Mouse (Mus musculus): ENCODE measurements around the gene Dlx1. TPM values are rescaled to one million over a fixed set of nuclear protein-coding genes. Genes with fewer than 3 reads are reported as not detected.

Gene Dlx1
- polyA plus RNA-seq, 1 experiment, result 0.43 TPM

GRCm38 (mm10) chr2:71544391-71545285 is 16.7 kb downstream of the Dlx1 start:
- TF ChIP-seq CTCF (IDR thresholded peaks at IDR 0.05; ENCODE audit: insufficient read depth, low read length) (no peak), POLR2A (IDR thresholded peaks at IDR 0.05; ENCODE audit: borderline replicate concordance, extremely low read depth, low read depth, low read length) (no peak)
- peak; percentile 17 for DNase-seq
- Histone ChIP-seq H3K4me3 (replicated peaks; ENCODE audit: extremely low read depth, low read depth, low read length) (no peak overlapping the region), H3K4me1 (ENCODE audit: control insufficient read depth, insufficient read depth, low read length) (peaks cover 12% of the 10 kb centered on the region)
- 4% methylated on average over 61 of the region's 61 CpGs for WGBS

- TF ChIP-seq CTCF (IDR thresholded peaks at IDR 0.05; ENCODE audit: insufficient read depth, low read length) (no peak), POLR2A (IDR thresholded peaks at IDR 0.05; ENCODE audit: borderline replicate concordance, extremely low read depth, low read depth, low read length) (no peak)
- DNase-seq, result no peak
- Histone ChIP-seq H3K4me3 (replicated peaks; ENCODE audit: extremely low read depth, low read depth, low read length) (no peak overlapping the region), H3K4me1 (ENCODE audit: control insufficient read depth, insufficient read depth, low read length) (peaks cover 12% of the 10 kb centered on the region)
- 3% methylated on average over 32 of the region's 32 CpGs for WGBS
Observed at GRCm38 (mm10) chr2:71545401-71545881, 17.5 kb downstream of the Dlx1 start.

- Histone ChIP-seq H3K4me1 (ENCODE audit: control insufficient read depth, insufficient read depth, low read length) (peaks cover 9% of the 10 kb centered on the region), H3K4me3 (replicated peaks; ENCODE audit: extremely low read depth, low read depth, low read length) (no peak overlapping the region)
- TF ChIP-seq CTCF (IDR thresholded peaks at IDR 0.05; ENCODE audit: insufficient read depth, low read length), result no peak
- TF ChIP-seq POLR2A (IDR thresholded peaks at IDR 0.05; ENCODE audit: borderline replicate concordance, extremely low read depth, low read depth, low read length), result no peak
- 2% methylated on average over 59 of the region's 59 CpGs for WGBS
- DNase-seq, result peak; percentile 33
Observed at GRCm38 (mm10) chr2:71545882-71546639, 18.1 kb downstream of the Dlx1 start.

GRCm38 (mm10) chr2:71546640-71547071 is 18.7 kb downstream of the Dlx1 start, which contains the start of gene Dlx2:
Dlx2 (minus strand) TSS chr2:71546754.
- Histone ChIP-seq H3K4me3 (replicated peaks; ENCODE audit: extremely low read depth, low read depth, low read length) (no peak within 1 kb of the TSS), H3K4me1 (ENCODE audit: control insufficient read depth, insufficient read depth, low read length) (peaks cover 6% of the 10 kb centered on the region)
- DNase-seq, result no peak
- WGBS, result under 1% methylated on average over 37 of the region's 37 CpGs
- no peak for TF ChIP-seq POLR2A (IDR thresholded peaks at IDR 0.05; ENCODE audit: borderline replicate concordance, extremely low read depth, low read depth, low read length)
- no peak for TF ChIP-seq CTCF (IDR thresholded peaks at IDR 0.05; ENCODE audit: insufficient read depth, low read length)

DNA sequence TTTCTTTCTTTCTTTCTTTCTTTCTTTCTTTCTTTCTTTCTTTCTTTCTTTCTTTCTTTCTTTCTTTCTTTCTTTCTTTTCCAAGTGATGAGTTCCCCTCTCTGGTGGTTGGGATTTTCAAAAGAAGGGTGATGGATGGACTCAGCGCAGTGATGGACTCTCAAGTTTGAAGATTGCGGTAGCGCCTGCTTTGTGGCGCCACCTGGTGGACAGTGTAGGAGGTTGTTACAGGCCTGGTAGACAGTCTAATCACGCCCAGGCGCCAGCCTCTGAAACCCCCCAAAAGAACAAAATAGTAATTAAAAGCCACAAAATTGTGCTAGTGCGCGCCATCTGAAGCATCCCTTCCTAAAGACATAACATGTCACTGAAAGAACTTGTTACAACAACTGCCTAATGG is 19.9 kb downstream of the Dlx1 start:
- WGBS, result 9% methylated on average over 8 of the region's 8 CpGs
- DNase-seq, result peak; percentile 62
- Histone ChIP-seq H3K4me1 (ENCODE audit: control insufficient read depth, insufficient read depth, low read length) (peaks cover 6% of the 10 kb centered on the region; the same call in 1 of the 2 replicates), H3K4me3 (replicated peaks; ENCODE audit: extremely low read depth, low read depth, low read length) (no peak overlapping the region)
- TF ChIP-seq CTCF (IDR thresholded peaks at IDR 0.05; ENCODE audit: insufficient read depth, low read length), result peak; percentile 88
- no peak for TF ChIP-seq POLR2A (IDR thresholded peaks at IDR 0.05; ENCODE audit: borderline replicate concordance, extremely low read depth, low read depth, low read length)

DNA sequence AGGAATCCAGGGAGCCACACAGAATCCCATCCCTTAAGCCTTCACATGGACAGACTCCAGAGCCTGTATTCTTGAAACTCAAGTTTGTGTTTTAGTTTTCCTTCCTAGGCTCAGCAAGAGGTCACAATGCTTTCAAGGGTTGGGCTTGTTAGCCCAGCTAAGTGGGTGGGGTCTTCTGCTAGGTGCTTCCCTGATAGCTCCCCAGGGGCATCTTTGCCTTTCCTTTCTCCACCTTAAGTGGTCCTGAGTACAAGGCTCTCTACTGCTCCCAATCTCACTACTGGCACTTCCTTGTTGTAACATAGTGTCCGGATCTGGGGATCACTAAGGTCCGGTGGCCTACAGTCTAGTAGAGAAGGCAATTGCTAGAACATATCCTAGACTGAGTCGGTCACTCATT is 22.4 kb downstream of the Dlx1 start:
- H3K4me3 ChIP-seq (replicated peaks; ENCODE audit: extremely low read depth, low read depth, low read length), result no peak overlapping the region
- WGBS, result 23% methylated on average over 3 of the region's 3 CpGs
- no peak for DNase-seq
- no peaks in the 10 kb centered on the region for H3K4me1 ChIP-seq (ENCODE audit: control insufficient read depth, insufficient read depth, low read length)
- TF ChIP-seq CTCF (IDR thresholded peaks at IDR 0.05; ENCODE audit: insufficient read depth, low read length) (no peak), POLR2A (IDR thresholded peaks at IDR 0.05; ENCODE audit: borderline replicate concordance, extremely low read depth, low read depth, low read length) (no peak)

DNA sequence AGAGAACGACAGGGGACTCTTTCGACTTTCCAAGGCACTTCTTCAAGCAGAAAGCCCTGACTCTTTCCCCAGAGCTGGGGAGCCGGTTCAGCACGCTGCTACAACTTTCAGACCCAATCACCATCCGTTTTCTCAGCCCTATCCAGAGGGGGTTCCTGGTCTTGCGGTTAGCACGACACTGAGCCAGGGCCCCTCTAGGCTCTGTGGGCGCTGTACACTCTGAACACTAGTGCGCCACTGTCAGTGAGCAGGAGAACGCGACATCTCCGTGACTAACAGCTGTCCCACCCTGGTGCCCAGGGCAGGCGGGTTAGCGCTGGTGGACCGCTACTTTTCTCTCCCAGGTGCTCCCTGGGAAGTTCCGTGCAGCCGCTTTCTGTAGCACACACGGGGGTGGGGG is 23.8 kb downstream of the Dlx1 start:
- TF ChIP-seq POLR2A (IDR thresholded peaks at IDR 0.05; ENCODE audit: borderline replicate concordance, extremely low read depth, low read depth, low read length), result no peak
- TF ChIP-seq CTCF (IDR thresholded peaks at IDR 0.05; ENCODE audit: insufficient read depth, low read length), result no peak
- no peaks in the 10 kb centered on the region for H3K4me1 ChIP-seq (ENCODE audit: control insufficient read depth, insufficient read depth, low read length)
- 2% methylated on average over 18 of the region's 18 CpGs for WGBS
- no peak for DNase-seq
- H3K4me3 ChIP-seq (replicated peaks; ENCODE audit: extremely low read depth, low read depth, low read length), result no peak overlapping the region

GRCm38 (mm10) chr2:71556071-71556470 is 28.2 kb downstream of the Dlx1 start:
- no peak overlapping the region for H3K4me3 ChIP-seq (replicated peaks; ENCODE audit: extremely low read depth, low read depth, low read length)

DNA sequence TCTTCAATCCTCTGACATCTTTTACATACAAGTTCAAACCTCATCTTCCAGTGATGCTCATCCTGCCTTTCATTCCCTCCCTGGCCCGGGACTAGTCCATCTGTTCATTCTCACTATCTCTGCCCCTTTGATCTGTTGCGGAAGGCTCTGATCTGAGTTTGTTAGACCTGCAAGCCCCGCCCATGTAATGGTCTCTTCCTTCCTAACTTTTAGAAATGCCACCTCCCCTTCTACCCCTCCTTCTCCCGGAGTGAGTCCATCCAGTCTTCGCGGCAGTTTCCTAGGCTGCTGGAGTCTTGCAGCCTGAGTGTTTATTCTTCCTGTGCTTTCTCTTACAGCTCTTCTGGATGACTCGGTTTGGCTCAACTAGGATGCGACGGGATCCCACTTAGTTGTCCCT is 38.6 kb downstream of the Dlx1 start:
- DNase-seq, result no peak
- no peaks in the 10 kb centered on the region for H3K4me1 ChIP-seq (ENCODE audit: control insufficient read depth, insufficient read depth, low read length)
- no peak overlapping the region for H3K4me3 ChIP-seq (replicated peaks; ENCODE audit: extremely low read depth, low read depth, low read length)
- 60% methylated on average over 9 of the region's 9 CpGs for WGBS
- TF ChIP-seq CTCF (IDR thresholded peaks at IDR 0.05; ENCODE audit: insufficient read depth, low read length) (no peak), POLR2A (IDR thresholded peaks at IDR 0.05; ENCODE audit: borderline replicate concordance, extremely low read depth, low read depth, low read length) (no peak)

More at GRCm38 (mm10) chr2:71556071-71556470, 28.2 kb downstream of the Dlx1 start:
- 58% methylated on average over 5 of the region's 5 CpGs for WGBS
- TF ChIP-seq CTCF (IDR thresholded peaks at IDR 0.05; ENCODE audit: insufficient read depth, low read length), result no peak
- TF ChIP-seq POLR2A (IDR thresholded peaks at IDR 0.05; ENCODE audit: borderline replicate concordance, extremely low read depth, low read depth, low read length), result no peak
- H3K4me1 ChIP-seq (ENCODE audit: control insufficient read depth, insufficient read depth, low read length), result no peaks in the 10 kb centered on the region
- DNase-seq, result no peak

Measured in lung, adult 2 months (tissue).